Mouse (Mus musculus) CH12.LX (cell line): Measurements from ENCODE around the gene Med15. TPM values are rescaled to one million over a fixed set of nuclear protein-coding genes. Genes with fewer than 3 reads are reported as not detected.

Experiments used
- DNase-seq: peaks from one replicate; pipeline ENCODE4 v3.0.0-alpha.2; 2013; ENCODE audit errors: extremely low read depth
- H3K27ac ChIP-seq: 2 replicates; pipeline ENCODE4 v1.5.1; 2012; ENCODE audit warnings: low read depth, mild to moderate bottlenecking, control low read depth, moderate library complexity; ENCODE audit not compliant: insufficient read depth
- H3K27me3 ChIP-seq: replicated peaks from 2 replicates; pipeline ENCODE3; 2012; ENCODE audit warnings: inconsistent platforms
- H3K36me3 ChIP-seq, 2 experiments: replicated peaks in 1 of 2; 2 replicates each; pipeline versions ENCODE3 to v1.6.1; 2012; ENCODE audit warnings: inconsistent platforms in 1 of 2, low read length in 1 of 2, mild to moderate bottlenecking in 1 of 2, mixed read lengths in 1 of 2, moderate library complexity in 1 of 2; ENCODE audit not compliant: control insufficient read depth in 1 of 2, insufficient read depth in 1 of 2
- H3K4me1 ChIP-seq, 2 experiments: 2 replicates each; pipeline ENCODE4 v1.6.1; 2012; ENCODE audit warnings: inconsistent platforms in 1 of 2, moderate library complexity in 1 of 2; ENCODE audit not compliant: insufficient read depth in 2 of 2, control insufficient read depth in 1 of 2
- H3K4me2 ChIP-seq: 2 replicates; pipeline ENCODE4 v1.6.1; 2012; ENCODE audit warnings: low read depth, mild to moderate bottlenecking, control low read depth; ENCODE audit not compliant: poor library complexity, insufficient read depth, severe bottlenecking
- H3K4me3 ChIP-seq, 3 experiments: fragments of 150-350 bp in 1 of 3; sonication (generic) in 1 of 3; replicated peaks in 1 of 3; 2 replicates each; pipeline versions ENCODE3 to v1.5.1; 2011 to 2012; ENCODE audit warnings: low read depth in 2 of 3, low read length in 2 of 3, mild to moderate bottlenecking in 2 of 3, moderate library complexity in 2 of 3, control low read depth in 1 of 3, improper control_type of control experiment in 1 of 3, inconsistent platforms in 1 of 3, mixed read lengths in 1 of 3; ENCODE audit not compliant: poor library complexity in 1 of 3
- H3K79me2 ChIP-seq: replicated peaks from 2 replicates; pipeline ENCODE4 v1.6.1; 2012; ENCODE audit warnings: mild to moderate bottlenecking, moderate library complexity; ENCODE audit not compliant: control insufficient read depth, poor library complexity, insufficient read depth, severe bottlenecking; ENCODE audit errors: extremely low read depth
- H3K9ac ChIP-seq: 2 replicates; pipeline ENCODE4 v1.6.1; 2012; ENCODE audit warnings: low read depth, mild to moderate bottlenecking, control low read depth, moderate library complexity; ENCODE audit not compliant: insufficient read depth
- H3K9me3 ChIP-seq: replicated peaks from 2 replicates; pipeline ENCODE3; 2012; ENCODE audit warnings: low read length, inconsistent platforms, mixed read lengths
- BHLHE40 ChIP-seq: IDR thresholded peaks from 2 replicates; pipeline ENCODE4 v1.6.1; 2011; ENCODE audit warnings: mild to moderate bottlenecking, low read depth, low read length, improper control_type of control experiment
- CHD1 ChIP-seq: IDR thresholded peaks from 2 replicates; pipeline ENCODE4 v1.6.1; 2012; ENCODE audit warnings: low read depth, low read length, improper control_type of control experiment, inconsistent platforms
- CTCF ChIP-seq, 2 experiments: IDR thresholded peaks in 1 of 2; conservative IDR thresholded peaks in 1 of 2; 2 replicates each; pipeline ENCODE4 v1.5.1; 2011 to 2012; ENCODE audit warnings: low read depth in 2 of 2, low read length in 2 of 2, improper control_type of control experiment in 1 of 2, inconsistent platforms in 1 of 2, mild to moderate bottlenecking in 1 of 2, moderate library complexity in 1 of 2
- E2F4 ChIP-seq: IDR thresholded peaks from 2 replicates; pipeline ENCODE4 v1.6.1; 2011; ENCODE audit warnings: low read depth, low read length, improper control_type of control experiment; ENCODE audit not compliant: insufficient replicate concordance
- EP300 ChIP-seq: IDR thresholded peaks from 2 replicates; pipeline ENCODE4 v1.6.1; 2011; ENCODE audit warnings: low read length, improper control_type of control experiment
- ETS1 ChIP-seq: conservative IDR thresholded peaks from 2 replicates; pipeline ENCODE4 v1.6.1; 2012; ENCODE audit warnings: low read depth, mild to moderate bottlenecking, inconsistent platforms, low read length, improper control_type of control experiment, moderate library complexity
- HCFC1 ChIP-seq: IDR thresholded peaks from 2 replicates; pipeline ENCODE4 v1.6.1; 2012; ENCODE audit warnings: low read depth, mild to moderate bottlenecking, inconsistent platforms, low read length, improper control_type of control experiment
- IRF4 ChIP-seq: IDR thresholded peaks from 2 replicates; pipeline ENCODE4 v1.6.1; 2014; ENCODE audit warnings: low read depth, mild to moderate bottlenecking, inconsistent platforms, low read length, improper control_type of control experiment
- JUN ChIP-seq: IDR thresholded peaks from 2 replicates; pipeline ENCODE4 v1.6.1; 2011; ENCODE audit warnings: low read depth, mild to moderate bottlenecking, low read length, improper control_type of control experiment, moderate library complexity; ENCODE audit not compliant: insufficient read depth
- JUND ChIP-seq: conservative IDR thresholded peaks from 2 replicates; pipeline ENCODE4 v1.6.1; 2011; ENCODE audit warnings: low read depth, low read length, improper control_type of control experiment
- KAT2A ChIP-seq: IDR thresholded peaks from 2 replicates; pipeline ENCODE4 v1.6.1; 2012; ENCODE audit warnings: low read length, improper control_type of control experiment, inconsistent platforms; ENCODE audit not compliant: insufficient replicate concordance
- MAFK ChIP-seq: IDR thresholded peaks from 2 replicates; pipeline ENCODE4 v1.6.1; 2011; ENCODE audit warnings: low read length, improper control_type of control experiment; ENCODE audit not compliant: insufficient replicate concordance
- MAX ChIP-seq: IDR thresholded peaks from 2 replicates; pipeline ENCODE4 v1.6.1; 2011; ENCODE audit warnings: low read length, improper control_type of control experiment
- MAZ ChIP-seq: IDR thresholded peaks from 2 replicates; pipeline ENCODE4 v1.6.1; 2012; ENCODE audit warnings: low read depth, mild to moderate bottlenecking, inconsistent platforms, low read length, improper control_type of control experiment, moderate library complexity
- MEF2A ChIP-seq: IDR thresholded peaks from 2 replicates; pipeline ENCODE4 v1.6.1; 2014; ENCODE audit warnings: low read depth, mild to moderate bottlenecking, inconsistent platforms, low read length, improper control_type of control experiment, borderline replicate concordance
- MYC ChIP-seq: IDR thresholded peaks from 2 replicates; pipeline ENCODE4 v1.6.1; 2011; ENCODE audit warnings: low read depth, mild to moderate bottlenecking, improper control_type of control experiment, low read length
- NELFE ChIP-seq: IDR thresholded peaks from 2 replicates; pipeline ENCODE4 v1.6.1; 2011; ENCODE audit warnings: low read depth, low read length, improper control_type of control experiment
- NRF1 ChIP-seq: IDR thresholded peaks from 2 replicates; pipeline ENCODE4 v1.6.1; 2014; ENCODE audit warnings: low read depth, mild to moderate bottlenecking, inconsistent platforms, low read length, improper control_type of control experiment, moderate library complexity
- RAD21 ChIP-seq: IDR thresholded peaks from 2 replicates; pipeline ENCODE4 v1.6.1; 2011; ENCODE audit warnings: low read depth, mild to moderate bottlenecking, low read length, improper control_type of control experiment, moderate library complexity
- RCOR1 ChIP-seq: conservative IDR thresholded peaks from 2 replicates; pipeline ENCODE4 v1.6.1; 2012; ENCODE audit warnings: low read depth, mild to moderate bottlenecking, inconsistent platforms, low read length, improper control_type of control experiment
- SIN3A ChIP-seq: IDR thresholded peaks from 2 replicates; pipeline ENCODE4 v1.6.1; 2012; ENCODE audit warnings: low read length, improper control_type of control experiment, inconsistent platforms
- SMC3 ChIP-seq: IDR thresholded peaks from 2 replicates; pipeline ENCODE4 v1.6.1; 2011; ENCODE audit warnings: low read depth, low read length, improper control_type of control experiment
- TBP ChIP-seq: conservative IDR thresholded peaks from 2 replicates; pipeline ENCODE4 v1.6.1; 2011; ENCODE audit warnings: low read depth, low read length, improper control_type of control experiment
- TCF12 ChIP-seq: IDR thresholded peaks from 2 replicates; pipeline ENCODE4 v1.6.1; 2014; ENCODE audit warnings: low read depth, mild to moderate bottlenecking, inconsistent platforms, low read length, improper control_type of control experiment
- USF1 ChIP-seq: IDR thresholded peaks from 2 replicates; pipeline ENCODE4 v1.6.1; 2014; ENCODE audit warnings: low read depth, mild to moderate bottlenecking, inconsistent platforms, low read length, improper control_type of control experiment
- USF2 ChIP-seq: conservative IDR thresholded peaks from 2 replicates; pipeline ENCODE4 v1.6.1; 2011; ENCODE audit warnings: low read depth, low read length, improper control_type of control experiment
- ZC3H11A ChIP-seq: IDR thresholded peaks from 2 replicates; pipeline ENCODE4 v1.6.1; 2012; ENCODE audit warnings: low read depth, mild to moderate bottlenecking, inconsistent platforms, low read length, improper control_type of control experiment
- ZKSCAN1 ChIP-seq: IDR thresholded peaks from 2 replicates; pipeline ENCODE4 v1.6.1; 2012; ENCODE audit warnings: low read depth, inconsistent platforms, low read length, improper control_type of control experiment, borderline replicate concordance
- ZMIZ1 ChIP-seq: IDR thresholded peaks from 2 replicates; pipeline ENCODE4 v1.6.1; 2012; ENCODE audit warnings: low read depth, mild to moderate bottlenecking, inconsistent platforms, low read length, improper control_type of control experiment
- dilution Hi-C: fragments of 300-500 bp; cut with MboI; formaldehyde crosslinking; loops from 2 replicates; pipeline ENCODE4 v1.14.3; 2020; ENCODE audit warnings: low sequenced_read_pairs; ENCODE audit not compliant: extremely low pct_unique_long_range_greater_than_20kb, extremely low pct_ligation_motif_present
- in situ Hi-C: fragments of 300-500 bp; cut with MboI; formaldehyde crosslinking; loops from 3 replicates; pipeline ENCODE4 v1.14.3; 2019; ENCODE audit warnings: low sequenced_read_pairs, low pct_ligation_motif_present, low pct_unique_long_range_greater_than_20kb, mixed read lengths
- polyA plus RNA-seq: library from polyadenylated mRNA; unstranded; fragments of >175 nt; gene quantifications from 2 replicates; pipeline ENCODE4 v1.2.1, GENCODE M21; 2012; ENCODE audit warnings: low read depth; ENCODE audit not compliant: insufficient read length
- total RNA-seq, 2 experiments: library from RNA; depleted of rRNA; stranded (reverse); fragments of 300-350 nt in 1 of 2; fragments of >200 nt in 1 of 2; gene quantifications; 2 replicates each; pipeline ENCODE4 v1.2.3; 2012 to 2014

Med15 gene
- total and polyA plus RNA-seq, 3 experiments = 20.1 to 78.1 (median 42.6) TPM

DNA sequence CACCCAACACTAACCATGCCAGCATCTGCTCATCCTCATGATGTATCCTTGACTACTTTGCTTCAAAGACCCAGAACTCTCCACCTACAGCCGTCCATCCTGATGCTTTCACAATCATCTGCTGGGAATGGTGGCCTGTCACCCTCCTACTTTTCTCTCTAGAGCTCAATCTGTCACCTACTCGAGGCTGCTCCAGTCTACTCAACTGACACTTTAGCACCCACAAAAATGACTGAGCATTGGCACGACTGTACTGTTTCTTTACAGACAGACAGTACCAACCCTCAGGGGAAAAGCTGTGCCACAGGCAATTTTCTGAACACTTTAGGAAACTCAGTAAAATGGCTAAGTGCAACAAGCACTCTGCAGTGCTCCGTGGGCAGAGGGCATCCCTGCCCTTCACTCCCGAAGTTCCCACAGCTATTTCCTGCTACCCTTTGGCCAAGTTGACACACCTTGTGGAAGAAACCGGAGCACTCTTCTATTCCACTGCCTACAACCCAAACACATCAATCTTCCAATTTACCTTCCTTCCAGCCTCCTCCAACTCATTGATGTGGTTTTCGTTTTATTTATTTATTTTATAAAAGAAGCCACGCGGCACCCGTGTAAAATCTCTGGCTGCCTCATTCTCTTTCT lies 10.8 kb downstream of the Med15 start:
- Histone ChIP-seq H3K27me3 (no peaks in the 10 kb centered on the region), H3K9ac (peak overlapping the region; percentile 80), H3K4me2 (peak overlapping the region; percentile 87), H3K9me3 (no peaks in the 10 kb centered on the region), H3K4me1 (peaks cover 7 to 30% of the 10 kb centered on the region in 2 experiments), H3K4me3 (peak overlapping the region; percentile 72 to 75 (median 75))
- peak; percentile 33 for DNase-seq
- TF ChIP-seq CTCF (conservative IDR thresholded peaks at IDR 0.05 in 1 of 2, IDR thresholded peaks at IDR 0.05 in 1 of 2; ENCODE audit: low read depth in 2 of 2, low read length in 2 of 2) (no peak), MYC (0 out of 2 replicates have a peak, but pooled peaks have one; percentile 17), SIN3A (peak; percentile 7; the same call in 1 of the 2 replicates), EP300 (no peak; the same call in 1 of the 2 replicates)
- TF ChIP-seq, all 38 proteins: peak for 2
- in situ Hi-C loops = no loop called here
- Histone ChIP-seq H3K27ac (peak overlapping the region; percentile 66), H3K79me2 (peaks cover 55% of the 10 kb centered on the region), H3K36me3 (peaks cover 0 to 27% of the 10 kb centered on the region in 2 experiments)
- dilution Hi-C loops = no loop called here

DNA sequence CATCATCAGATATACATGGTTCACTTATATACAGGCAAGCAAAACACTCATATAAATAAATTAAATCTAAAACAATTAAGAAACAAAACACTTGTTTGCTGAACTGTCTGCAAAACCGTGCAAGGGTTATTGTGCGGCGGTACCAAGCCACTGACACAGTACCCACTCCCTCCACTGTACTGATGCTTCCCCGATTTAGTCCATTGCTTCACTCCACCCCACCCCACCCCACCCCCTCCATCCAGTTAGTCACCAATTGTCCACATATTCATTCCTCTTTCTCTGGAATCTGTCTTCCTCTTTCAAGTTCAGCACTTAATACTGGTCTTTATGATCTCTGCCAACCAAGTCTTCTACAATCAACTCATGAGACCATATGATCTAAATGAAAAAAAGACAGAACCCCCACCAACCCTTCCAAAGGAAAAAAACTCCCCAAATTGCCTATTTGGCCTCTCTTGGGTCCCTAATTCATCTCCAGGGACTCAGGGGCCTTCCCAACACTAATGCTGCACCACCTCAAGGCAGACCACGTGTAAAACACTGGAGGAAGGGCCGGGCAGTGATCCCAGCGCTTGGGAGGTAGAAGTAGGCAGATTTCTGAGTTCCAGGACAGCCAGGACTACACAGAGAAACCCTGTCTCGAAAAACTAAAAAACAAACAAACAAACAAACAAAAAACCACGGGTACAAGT lies 11.4 kb downstream of the Med15 start:
- H3K27me3 ChIP-seq = no peaks in the 10 kb centered on the region
- DNase-seq = peak; percentile 71
- H3K4me3 ChIP-seq = peak overlapping the region; percentile 72 to 75 (median 75)
- H3K4me1 ChIP-seq = peaks cover 7 to 28% of the 10 kb centered on the region in 2 experiments
- H3K9me3 ChIP-seq = no peaks in the 10 kb centered on the region
- H3K36me3 ChIP-seq = peaks cover 2 to 32% of the 10 kb centered on the region in 2 experiments
- H3K79me2 ChIP-seq = peaks cover 62% of the 10 kb centered on the region
- in situ Hi-C loops (no loop called here), dilution Hi-C loops (no loop called here)
- peak overlapping the region; percentile 37 for H3K27ac ChIP-seq
- peak overlapping the region; percentile 87 for H3K4me2 ChIP-seq
- peak overlapping the region; percentile 80 for H3K9ac ChIP-seq
- peak; percentile 32; the same call in 1 of the 2 replicates for TF ChIP-seq MEF2A
- no peak for TF ChIP-seq CHD1
- peak; percentile 77; the same call in 1 of the 2 replicates for TF ChIP-seq MYC
- no peak for TF ChIP-seq ZKSCAN1
- no peak for TF ChIP-seq RAD21
- TF ChIP-seq E2F4 = no peak
- TF ChIP-seq RCOR1 = no peak
- no peak for TF ChIP-seq NELFE
- TF ChIP-seq MAX = peak; percentile 85
- TF ChIP-seq KAT2A = 0 out of 2 replicates have a peak, but pooled peaks have one; percentile 39
- TF ChIP-seq ETS1 = peak; percentile 42
- peak; percentile 43; the same call in 1 of the 2 replicates for TF ChIP-seq MAFK
- TF ChIP-seq JUND = no peak
- peak; percentile 48 for TF ChIP-seq IRF4
- TF ChIP-seq HCFC1 = no peak
- no peak for TF ChIP-seq USF2
- TF ChIP-seq BHLHE40 = peak; percentile 44; the same call in 1 of the 2 replicates
- no peak; the same call in 1 of the 2 replicates for TF ChIP-seq ZMIZ1
- TF ChIP-seq TBP = no peak
- TF ChIP-seq MAZ = no peak
- no peak for TF ChIP-seq CTCF (conservative IDR thresholded peaks at IDR 0.05 in 1 of 2, IDR thresholded peaks at IDR 0.05 in 1 of 2; ENCODE audit: low read depth in 2 of 2, low read length in 2 of 2)
- no peak for TF ChIP-seq TCF12
- no peak for TF ChIP-seq USF1
- TF ChIP-seq JUN = no peak
- TF ChIP-seq EP300 = no peak
- peak; percentile 45; the same call in 1 of the 2 replicates for TF ChIP-seq SIN3A
- TF ChIP-seq SMC3 = no peak
- no peak for TF ChIP-seq ZC3H11A
- no peak for TF ChIP-seq NRF1
